Mouse (Mus musculus) small intestine, adult 2 months (tissue): ENCODE measurements around the gene Bbx. TPM values are rescaled to one million over a fixed set of nuclear protein-coding genes. Genes with fewer than 3 reads are reported as not detected.

Experiments used
- H3K27ac ChIP-seq: fragments of 200-500 bp; 2 replicates; pipeline ENCODE4 v1.5.1; 2012; ENCODE audit warnings: low read depth, low read length, control low read depth, inconsistent platforms; ENCODE audit not compliant: insufficient read depth
- H3K27me3 ChIP-seq: fragments of 200-500 bp; 2 replicates; pipeline ENCODE4 v1.6.1; 2012; ENCODE audit warnings: mild to moderate bottlenecking, moderate library complexity, low read length, inconsistent platforms; ENCODE audit not compliant: control insufficient read depth, insufficient read depth
- H3K36me3 ChIP-seq: fragments of 200-500 bp; 2 replicates; pipeline ENCODE4 v1.6.1; 2012; ENCODE audit warnings: mild to moderate bottlenecking, low read length, control low read depth, inconsistent platforms; ENCODE audit not compliant: control insufficient read depth, insufficient read depth
- H3K4me1 ChIP-seq: fragments of 200-500 bp; 2 replicates; pipeline ENCODE4 v1.6.1; 2012; ENCODE audit warnings: low read length, inconsistent platforms, mixed read lengths; ENCODE audit not compliant: control insufficient read depth, insufficient read depth, insufficient read length
- H3K4me3 ChIP-seq: fragments of 200-500 bp; 2 replicates; pipeline ENCODE4 v1.5.1; 2012; ENCODE audit warnings: low read depth, mild to moderate bottlenecking, control low read depth, inconsistent platforms, low read length, moderate library complexity
- CTCF ChIP-seq: fragments of 200-500 bp; IDR thresholded peaks from 2 replicates; pipeline ENCODE4 v1.5.1; 2012; ENCODE audit warnings: low read depth, mild to moderate bottlenecking, control low read depth, inconsistent platforms, low read length, moderate library complexity, mixed read lengths; ENCODE audit not compliant: insufficient replicate concordance, insufficient read length; ENCODE audit errors: extremely low read depth
- POLR2A ChIP-seq: fragments of 200-500 bp; IDR thresholded peaks from 2 replicates; pipeline ENCODE4 v1.6.1; 2012; ENCODE audit warnings: low read depth, mild to moderate bottlenecking, control low read depth, inconsistent platforms, low read length, moderate library complexity
- WGBS: fragments of 180-500 bp; shearing (Covaris S2); methylation state at CpG from one replicate; pipeline ENCODE4 v1.1.7; 2018; 5-methylcytosine and 5-hydroxymethylcytosine counted together
- polyA plus RNA-seq: library from polyadenylated mRNA; depleted of rRNA; stranded (reverse); fragments of >200 nt; gene quantifications from 2 replicates; pipeline ENCODE4 v1.2.3, GENCODE M21; 2012

Gene Bbx
- polyA plus RNA-seq, 1 experiment, result 1.7 TPM

- TF ChIP-seq POLR2A (no peak), CTCF (no peak)
- WGBS, result 34% methylated on average over 3 of the region's 3 CpGs
- no peaks in the 10 kb centered on the region for H3K27me3 ChIP-seq
- no peak overlapping the region for H3K4me3 ChIP-seq
- peaks cover 2% of the 10 kb centered on the region; the same call in 1 of the 2 replicates for H3K36me3 ChIP-seq
- no peaks in the 10 kb centered on the region for H3K4me1 ChIP-seq
- H3K27ac ChIP-seq, result no peak overlapping the region
Observed at GRCm38 (mm10) chr16:50235231-50235630, 197.0 kb downstream of the Bbx start.

DNA sequence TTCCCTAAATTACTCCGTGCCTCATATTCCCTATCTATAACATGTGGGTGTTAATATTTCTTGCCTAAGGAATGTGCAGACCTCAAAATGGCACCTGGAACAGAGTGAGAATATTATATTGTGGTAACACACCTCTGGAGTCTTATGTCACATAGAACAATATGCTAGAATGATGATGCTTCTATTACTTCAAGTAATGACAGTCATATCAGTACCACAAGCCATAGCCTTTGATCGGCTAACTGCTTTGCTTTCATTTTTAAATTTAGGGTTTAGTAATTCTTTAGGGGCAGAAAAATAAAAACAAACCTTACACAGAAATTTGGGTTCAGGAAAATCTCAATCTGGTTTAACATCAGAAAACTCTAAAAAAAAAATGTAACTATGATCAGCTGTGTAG lies 201.6 kb downstream of the Bbx start:
- no peak for TF ChIP-seq CTCF
- no peak for TF ChIP-seq POLR2A
- 79% methylated on average over 2 of the region's 2 CpGs for WGBS

GRCm38 (mm10) chr16:50228833-50229232 lies 203.4 kb downstream of the Bbx start:
- Histone ChIP-seq H3K27me3 (no peaks in the 10 kb centered on the region), H3K36me3 (no peaks in the 10 kb centered on the region), H3K27ac (no peak overlapping the region), H3K4me3 (no peak overlapping the region), H3K4me1 (no peaks in the 10 kb centered on the region)
- whole genome bisulfite sequencing, result 93% methylated on average over 1 of the region's 1 CpGs
- TF ChIP-seq POLR2A (no peak), CTCF (no peak)

More for the DNA sequence above, 201.6 kb downstream of the Bbx start:
- Histone ChIP-seq H3K4me1 (no peaks in the 10 kb centered on the region), H3K27ac (no peak overlapping the region), H3K27me3 (no peaks in the 10 kb centered on the region), H3K36me3 (no peaks in the 10 kb centered on the region), H3K4me3 (no peak overlapping the region)

GRCm38 (mm10) chr16:50226274-50226673 lies 205.9 kb downstream of the Bbx start:
- no peak overlapping the region for H3K4me3 ChIP-seq

GRCm38 (mm10) chr16:50224946-50225345 lies 207.2 kb downstream of the Bbx start:
- Histone ChIP-seq H3K4me3 (no peak overlapping the region), H3K4me1 (no peaks in the 10 kb centered on the region), H3K27me3 (no peaks in the 10 kb centered on the region), H3K36me3 (peaks cover 5% of the 10 kb centered on the region; the same call in 1 of the 2 replicates), H3K27ac (no peak overlapping the region)
- TF ChIP-seq POLR2A (no peak), CTCF (no peak)
- whole genome bisulfite sequencing, result 82% methylated on average over 3 of the region's 3 CpGs

More at GRCm38 (mm10) chr16:50226274-50226673, 205.9 kb downstream of the Bbx start:
- H3K4me1 ChIP-seq, result no peaks in the 10 kb centered on the region
- WGBS, result 80% methylated on average over 1 of the region's 1 CpGs
- H3K27ac ChIP-seq, result no peak overlapping the region
- H3K27me3 ChIP-seq, result no peaks in the 10 kb centered on the region
- H3K36me3 ChIP-seq, result peaks cover 3% of the 10 kb centered on the region; the same call in 1 of the 2 replicates
- TF ChIP-seq CTCF (no peak), POLR2A (no peak)

DNA sequence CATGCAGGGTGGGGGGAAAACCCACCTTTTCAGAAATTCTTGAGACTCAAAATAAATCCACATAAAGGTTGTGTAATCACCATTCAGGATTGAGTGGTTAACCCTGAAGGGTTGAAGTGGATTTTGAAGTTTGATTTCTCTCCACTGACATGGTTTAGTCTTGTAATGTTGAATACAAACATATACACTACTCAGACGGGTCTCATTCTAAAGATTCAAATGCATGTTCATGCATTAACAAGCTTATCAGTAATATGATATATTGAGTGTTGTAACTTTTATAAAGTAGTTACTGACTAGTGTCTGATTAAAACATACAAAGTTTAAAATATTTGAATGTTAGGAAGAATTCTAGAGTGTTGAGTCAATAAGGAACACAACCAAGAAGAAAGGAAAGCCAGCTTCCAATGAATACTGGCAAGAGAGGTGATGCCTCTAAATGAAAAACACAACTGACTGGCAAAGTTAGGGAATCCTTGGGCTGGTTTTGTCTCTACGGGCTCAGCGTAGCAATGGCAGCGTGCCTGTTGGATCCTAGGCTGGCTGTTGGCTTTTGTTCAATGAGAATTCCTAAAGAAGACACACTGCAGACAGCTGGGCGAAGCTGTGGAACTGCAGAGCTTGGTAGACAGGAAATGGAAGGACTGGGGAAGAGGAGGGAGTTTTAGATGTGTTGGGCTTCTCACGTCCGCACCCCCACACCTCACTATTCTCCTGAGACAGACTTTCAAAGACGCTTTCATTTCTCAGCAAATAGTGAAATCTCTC lies 211.3 kb downstream of the Bbx start:
- Histone ChIP-seq H3K4me1 (no peaks in the 10 kb centered on the region), H3K27ac (no peak overlapping the region), H3K27me3 (no peaks in the 10 kb centered on the region), H3K36me3 (peaks cover 9% of the 10 kb centered on the region), H3K4me3 (no peak overlapping the region)
- WGBS, result 84% methylated on average over 8 of the region's 8 CpGs
- TF ChIP-seq CTCF (no peak), POLR2A (no peak)

GRCm38 (mm10) chr16:50217084-50217483 lies 215.1 kb downstream of the Bbx start:
- Histone ChIP-seq H3K27me3 (no peaks in the 10 kb centered on the region), H3K36me3 (peaks cover 6% of the 10 kb centered on the region; the same call in 1 of the 2 replicates), H3K27ac (no peak overlapping the region), H3K4me3 (no peak overlapping the region), H3K4me1 (no peaks in the 10 kb centered on the region)
- TF ChIP-seq POLR2A (no peak), CTCF (no peak)

- no peak overlapping the region for H3K4me3 ChIP-seq
- no peaks in the 10 kb centered on the region for H3K4me1 ChIP-seq
- TF ChIP-seq CTCF (no peak), POLR2A (no peak)
- no peak overlapping the region for H3K27ac ChIP-seq
- peaks cover 3% of the 10 kb centered on the region; the same call in 1 of the 2 replicates for H3K36me3 ChIP-seq
- H3K27me3 ChIP-seq, result no peaks in the 10 kb centered on the region
- 96% methylated on average over 4 of the region's 4 CpGs for WGBS
Observed at GRCm38 (mm10) chr16:50211727-50212126, 220.5 kb downstream of the Bbx start.
